Mouse (Mus musculus) liver, embryonic 15.5 days (tissue): ENCODE results near the gene Dnah11. TPM values are rescaled to one million over a fixed set of nuclear protein-coding genes. Genes with fewer than 3 reads are reported as not detected.
A peak's percentile ranks its signal among the peaks of the same experiment; 100 is the strongest.

Experiments
- ATAC-seq: fragments of 200-750 bp; cut with Nextera tagmentation; 2 replicates; pipeline ENCODE4 v1.8.0; 2017; ENCODE audit warnings: moderate number of reproducible peaks, mild to moderate bottlenecking, moderate library complexity; ENCODE audit not compliant: insufficient read depth
- H3K27ac ChIP-seq: fragments of 300-500 bp; sonication (generic); replicated peaks from 2 replicates; pipeline ENCODE4 v1.5.1; 2015; ENCODE audit warnings: mild to moderate bottlenecking, inconsistent platforms
- H3K27me3 ChIP-seq: fragments of 300-500 bp; sonication (generic); 2 replicates; pipeline ENCODE4 v1.6.1; 2015; ENCODE audit warnings: mild to moderate bottlenecking, inconsistent platforms
- H3K36me3 ChIP-seq: fragments of 300-500 bp; sonication (generic); replicated peaks from 2 replicates; pipeline ENCODE4 v1.6.1; 2015; ENCODE audit warnings: moderate library complexity, mild to moderate bottlenecking, inconsistent platforms
- H3K4me1 ChIP-seq: fragments of 300-500 bp; sonication (generic); replicated peaks from 2 replicates; pipeline ENCODE4 v1.6.1; 2015; ENCODE audit warnings: inconsistent platforms
- H3K4me2 ChIP-seq: fragments of 300-500 bp; sonication (generic); 2 replicates; pipeline ENCODE4 v1.6.1; 2015; ENCODE audit warnings: moderate library complexity, mild to moderate bottlenecking, inconsistent platforms
- H3K4me3 ChIP-seq: fragments of 300-500 bp; sonication (generic); replicated peaks from 2 replicates; pipeline ENCODE4 v1.5.1; 2015; ENCODE audit warnings: mild to moderate bottlenecking, inconsistent platforms
- H3K9ac ChIP-seq: fragments of 300-500 bp; sonication (generic); 2 replicates; pipeline ENCODE4 v1.6.1; 2015; ENCODE audit warnings: moderate library complexity, mild to moderate bottlenecking, inconsistent platforms
- H3K9me3 ChIP-seq: fragments of 300-500 bp; sonication (generic); replicated peaks from 2 replicates; pipeline ENCODE4 v1.6.1; 2016; ENCODE audit warnings: inconsistent platforms
- WGBS: fragments of 180-500 bp; shearing (Covaris S2); methylation state at CpG from one replicate; pipeline ENCODE4 v1.1.7; 2015; ENCODE audit warnings: mixed read lengths; ENCODE audit not compliant: insufficient replicate concordance; 5-methylcytosine and 5-hydroxymethylcytosine counted together
- polyA plus RNA-seq: library from polyadenylated mRNA; unstranded; fragments of >200 nt; fragmentation: Nextera tagmentation; extraction: Ambion mirVana; gene quantifications from 2 replicates; pipeline ENCODE4 v1.2.1, GENCODE M21; 2015

The Dnah11 gene
- polyA plus RNA-seq, 1 experiment from 2014 or later, result 0.03 TPM

GRCm38 (mm10) chr12:118043130-118043647 lies 155.7 kb downstream of the Dnah11 start:
- Histone ChIP-seq H3K4me1 (no peaks in the 10 kb centered on the region), H3K9ac (no peak overlapping the region), H3K4me3 (no peak overlapping the region), H3K27ac (no peak overlapping the region), H3K9me3 (no peaks in the 10 kb centered on the region), H3K36me3 (no peaks in the 10 kb centered on the region), H3K4me2 (no peak overlapping the region), H3K27me3 (no peaks in the 10 kb centered on the region)
- 66% methylated on average over 1 of the region's 1 CpGs for WGBS
- no peak for ATAC-seq

- Histone ChIP-seq H3K27me3 (no peaks in the 10 kb centered on the region), H3K4me2 (no peak overlapping the region), H3K27ac (no peak overlapping the region), H3K9me3 (no peaks in the 10 kb centered on the region), H3K9ac (no peak overlapping the region), H3K4me1 (no peaks in the 10 kb centered on the region), H3K4me3 (no peak overlapping the region), H3K36me3 (no peaks in the 10 kb centered on the region)
- 52% methylated on average over 2 of the region's 2 CpGs for WGBS
- ATAC-seq, result no peak
Measured at GRCm38 (mm10) chr12:118042196-118042595, 156.6 kb downstream of the Dnah11 start.

- H3K27ac ChIP-seq, result no peak overlapping the region
- H3K36me3 ChIP-seq, result no peaks in the 10 kb centered on the region
- ATAC-seq, result no peak
- WGBS, result 48% methylated on average over 1 of the region's 1 CpGs
- H3K27me3 ChIP-seq, result no peaks in the 10 kb centered on the region
- H3K4me3 ChIP-seq, result no peak overlapping the region
- no peak overlapping the region for H3K4me2 ChIP-seq
- no peaks in the 10 kb centered on the region for H3K9me3 ChIP-seq
- H3K4me1 ChIP-seq, result no peaks in the 10 kb centered on the region
- H3K9ac ChIP-seq, result no peak overlapping the region
Measured at GRCm38 (mm10) chr12:118034990-118035389, 163.9 kb downstream of the Dnah11 start.

GRCm38 (mm10) chr12:118025771-118026170 lies 173.1 kb downstream of the Dnah11 start:
- Histone ChIP-seq H3K4me2 (no peak overlapping the region), H3K4me3 (no peak overlapping the region), H3K36me3 (no peaks in the 10 kb centered on the region), H3K4me1 (no peaks in the 10 kb centered on the region), H3K9ac (no peak overlapping the region), H3K27ac (no peak overlapping the region), H3K9me3 (no peaks in the 10 kb centered on the region), H3K27me3 (no peaks in the 10 kb centered on the region)
- 57% methylated on average over 4 of the region's 4 CpGs for WGBS
- no peak for ATAC-seq

GRCm38 (mm10) chr12:118018936-118019335 lies 179.9 kb downstream of the Dnah11 start:
- Histone ChIP-seq H3K27ac (no peak overlapping the region), H3K4me1 (no peaks in the 10 kb centered on the region), H3K4me3 (no peak overlapping the region), H3K4me2 (no peak overlapping the region), H3K9me3 (no peaks in the 10 kb centered on the region), H3K36me3 (no peaks in the 10 kb centered on the region), H3K27me3 (no peaks in the 10 kb centered on the region), H3K9ac (no peak overlapping the region)
- ATAC-seq, result no peak
- 32% methylated on average over 6 of the region's 6 CpGs for WGBS

- no peaks in the 10 kb centered on the region for H3K36me3 ChIP-seq
- 58% methylated on average over 3 of the region's 3 CpGs for WGBS
Measured at GRCm38 (mm10) chr12:118013872-118014271, 185.0 kb downstream of the Dnah11 start.

GRCm38 (mm10) chr12:118011921-118012320 lies 186.9 kb downstream of the Dnah11 start:
- H3K36me3 ChIP-seq, result no peaks in the 10 kb centered on the region
- no peaks in the 10 kb centered on the region for H3K4me1 ChIP-seq
- H3K9ac ChIP-seq, result no peak overlapping the region
- H3K27ac ChIP-seq, result no peak overlapping the region
- no peak overlapping the region for H3K4me3 ChIP-seq
- H3K9me3 ChIP-seq, result no peaks in the 10 kb centered on the region
- H3K27me3 ChIP-seq, result no peaks in the 10 kb centered on the region
- H3K4me2 ChIP-seq, result no peak overlapping the region
- ATAC-seq, result no peak
- WGBS, result 68% methylated on average over 8 of the region's 8 CpGs

More at GRCm38 (mm10) chr12:118013872-118014271, 185.0 kb downstream of the Dnah11 start:
- H3K4me2 ChIP-seq, result no peak overlapping the region
- no peak overlapping the region for H3K27ac ChIP-seq
- no peaks in the 10 kb centered on the region for H3K27me3 ChIP-seq
- no peaks in the 10 kb centered on the region for H3K4me1 ChIP-seq
- no peaks in the 10 kb centered on the region for H3K9me3 ChIP-seq
- no peak overlapping the region for H3K9ac ChIP-seq
- no peak overlapping the region for H3K4me3 ChIP-seq
- ATAC-seq, result no peak

GRCm38 (mm10) chr12:117994938-117995337 lies 203.9 kb downstream of the Dnah11 start:
- Histone ChIP-seq H3K36me3 (no peaks in the 10 kb centered on the region), H3K9me3 (no peaks in the 10 kb centered on the region), H3K27ac (no peak overlapping the region), H3K27me3 (no peaks in the 10 kb centered on the region), H3K9ac (no peak overlapping the region), H3K4me2 (no peak overlapping the region), H3K4me1 (no peaks in the 10 kb centered on the region), H3K4me3 (no peak overlapping the region)
- WGBS, result 54% methylated on average over 9 of the region's 9 CpGs
- ATAC-seq, result no peak

- no peak overlapping the region for H3K27ac ChIP-seq
- no peaks in the 10 kb centered on the region for H3K36me3 ChIP-seq
- H3K4me1 ChIP-seq, result no peaks in the 10 kb centered on the region
- no peak overlapping the region for H3K4me2 ChIP-seq
- WGBS, result under 1% methylated on average over 7 of the region's 7 CpGs
- H3K9me3 ChIP-seq, result no peaks in the 10 kb centered on the region
- ATAC-seq, result peak; percentile 65
- H3K4me3 ChIP-seq, result no peak overlapping the region
- H3K9ac ChIP-seq, result no peak overlapping the region
- no peaks in the 10 kb centered on the region for H3K27me3 ChIP-seq
Measured at GRCm38 (mm10) chr12:117993499-117993898, 205.3 kb downstream of the Dnah11 start.

- ATAC-seq, result no peak
- 17% methylated on average over 11 of the region's 11 CpGs for WGBS
Measured at GRCm38 (mm10) chr12:117989018-117989828, 209.6 kb downstream of the Dnah11 start.

GRCm38 (mm10) chr12:117980315-117980714 lies 218.5 kb downstream of the Dnah11 start:
- WGBS, result 21% methylated on average over 3 of the region's 3 CpGs
- Histone ChIP-seq H3K27me3 (no peaks in the 10 kb centered on the region), H3K9ac (no peak overlapping the region), H3K4me3 (no peak overlapping the region), H3K4me2 (no peak overlapping the region), H3K27ac (no peak overlapping the region), H3K4me1 (no peaks in the 10 kb centered on the region), H3K9me3 (no peaks in the 10 kb centered on the region), H3K36me3 (no peaks in the 10 kb centered on the region)
- no peak for ATAC-seq

More at GRCm38 (mm10) chr12:117989018-117989828, 209.6 kb downstream of the Dnah11 start:
- no peak overlapping the region for H3K27ac ChIP-seq
- H3K4me1 ChIP-seq, result no peaks in the 10 kb centered on the region
- H3K27me3 ChIP-seq, result no peaks in the 10 kb centered on the region
- no peak overlapping the region for H3K9ac ChIP-seq
- H3K9me3 ChIP-seq, result no peaks in the 10 kb centered on the region
- no peaks in the 10 kb centered on the region for H3K36me3 ChIP-seq
- 0 out of 2 replicates have a peak overlapping the region, but pooled peaks have one; percentile 1 for H3K4me2 ChIP-seq
- no peak overlapping the region for H3K4me3 ChIP-seq
